Mouse (Mus musculus): ENCODE measurements around the gene Gm21972.
A peak's percentile ranks its signal among the peaks of the same experiment; 100 is the strongest.

The Gm21972 gene

DNA sequence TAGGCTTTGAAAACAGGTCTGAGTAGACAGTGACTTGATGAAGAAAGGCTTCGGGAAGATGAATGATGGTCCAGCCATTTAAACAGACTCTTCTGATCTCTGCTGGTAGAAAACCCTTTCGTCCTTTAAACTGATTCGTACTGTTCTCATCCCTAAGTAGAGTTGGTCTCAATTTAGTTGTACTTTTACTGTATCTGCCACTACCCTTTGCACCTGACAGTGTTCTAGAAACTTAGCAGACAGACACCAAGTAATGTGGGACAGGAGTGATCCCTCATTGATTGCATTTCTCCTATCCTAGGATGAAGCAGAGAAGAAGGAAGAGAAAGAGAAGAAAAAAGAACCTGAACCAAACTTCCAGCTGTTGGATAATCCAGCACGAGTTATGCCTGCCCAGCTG, at the start of gene Gm21972:
TSS of gene Gm21972 (plus strand) at position 301 of the 400 bp plus-strand sequence.
- DNase-seq (ENCODE audit: low read depth): no peak

DNA sequence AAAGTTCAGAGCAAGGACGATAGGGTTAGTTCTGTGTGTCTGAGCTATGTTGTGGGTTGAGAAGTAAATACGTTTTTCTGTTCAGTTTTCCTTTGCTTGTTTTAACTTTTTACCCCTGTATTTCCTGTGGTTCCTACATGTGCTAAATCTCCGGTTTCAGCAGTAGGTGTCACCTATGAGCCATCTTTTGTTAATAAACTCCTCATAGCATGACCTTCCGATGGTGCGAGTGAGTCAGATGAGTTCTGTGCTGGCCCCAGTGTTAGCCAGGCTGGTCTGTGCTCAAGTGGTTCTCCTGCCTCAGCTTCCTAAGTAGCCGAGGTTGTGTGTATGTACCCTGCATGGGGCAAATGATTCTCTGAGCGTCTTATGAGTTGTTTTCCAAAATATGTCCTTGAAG, 39.0 kb upstream of the Gm21972 start:
- DNase-seq (ENCODE audit: low read depth): peak; percentile 50

DNA sequence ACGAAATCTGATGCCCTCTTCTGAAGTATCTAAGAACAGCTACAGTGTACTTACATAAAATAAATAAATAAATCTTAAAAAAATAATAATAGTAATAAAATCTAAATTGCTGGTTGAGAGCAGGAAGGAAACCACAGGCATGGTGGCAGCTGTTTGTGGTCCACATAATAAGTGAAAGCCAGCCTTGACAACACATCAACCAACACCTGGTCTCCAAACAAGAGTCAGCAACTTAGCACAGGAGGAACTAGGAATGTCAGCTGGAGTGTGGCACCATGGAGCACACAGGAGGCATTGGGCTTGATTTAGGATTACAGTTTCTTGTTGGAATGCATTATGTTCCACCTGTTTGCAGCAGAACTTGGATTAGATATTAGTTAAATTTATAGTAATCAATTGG, 28.4 kb upstream of the Gm21972 start:
- no peak for DNase-seq (ENCODE audit: low read depth)

DNA sequence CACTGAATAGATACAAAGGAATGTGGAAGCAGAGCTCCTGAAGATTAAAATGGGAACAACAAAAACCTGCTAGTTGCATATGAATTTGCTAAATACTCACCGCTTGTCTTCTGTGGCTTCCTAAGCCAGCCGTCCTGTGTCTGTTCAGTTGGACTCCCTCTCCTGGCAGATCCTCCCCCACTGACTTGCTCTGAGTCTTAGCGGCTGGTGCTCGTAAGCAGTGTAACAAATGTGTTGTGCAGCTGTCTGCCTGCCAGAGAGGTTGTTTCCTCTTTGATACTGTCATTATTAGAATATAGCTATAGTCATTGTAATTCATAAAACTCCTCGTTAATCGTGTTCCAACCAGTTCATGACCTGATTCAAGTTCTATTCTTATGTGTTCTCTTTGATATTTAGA, 21.7 kb upstream of the Gm21972 start, which contains the start of gene Htr2b:
TSS of gene Htr2b (minus strand) at position 192 of the 400 bp plus-strand sequence.
- no peak for DNase-seq (ENCODE audit: low read depth)

DNA sequence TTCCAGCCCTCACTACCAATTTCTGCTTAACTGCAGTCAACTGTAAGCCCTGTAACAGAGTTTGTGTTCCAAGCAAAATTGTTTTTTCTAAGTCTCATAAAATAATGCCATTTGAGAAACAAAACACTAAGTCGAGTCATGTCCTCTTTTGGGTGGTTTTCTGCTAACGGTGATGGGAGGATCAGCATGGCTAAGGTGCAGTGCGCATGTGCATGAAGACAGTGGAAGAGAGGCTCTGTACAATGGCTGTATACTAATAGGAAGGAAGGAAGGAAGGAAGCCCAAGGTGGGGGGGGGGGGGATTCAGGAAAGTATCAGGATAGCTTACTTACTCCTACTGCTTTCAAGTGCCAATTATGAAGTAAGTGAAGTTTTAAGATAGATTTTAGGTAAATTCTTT, 19.3 kb upstream of the Gm21972 start:
- no peak for DNase-seq (ENCODE audit: low read depth)

DNA sequence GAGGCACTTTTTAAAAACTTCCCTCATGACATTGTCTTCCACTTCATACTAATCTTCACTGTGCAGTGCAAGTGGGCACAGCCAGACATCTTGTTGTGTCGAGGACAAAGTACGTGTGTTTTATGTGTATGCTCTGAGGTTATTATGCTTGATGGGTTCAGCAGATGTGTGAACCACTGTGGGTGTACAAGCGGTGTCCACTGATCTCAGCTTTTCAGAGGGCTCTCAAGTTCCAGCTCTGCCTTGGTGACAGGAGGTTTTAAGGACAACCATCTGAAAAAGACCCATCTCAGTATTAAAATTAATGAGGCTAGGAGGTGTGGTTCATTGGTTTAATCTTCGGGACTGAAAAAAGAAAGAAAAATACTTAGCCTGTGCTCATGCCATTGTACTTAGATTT, 13.9 kb upstream of the Gm21972 start:
- DNase-seq (ENCODE audit: low read depth): no peak

DNA sequence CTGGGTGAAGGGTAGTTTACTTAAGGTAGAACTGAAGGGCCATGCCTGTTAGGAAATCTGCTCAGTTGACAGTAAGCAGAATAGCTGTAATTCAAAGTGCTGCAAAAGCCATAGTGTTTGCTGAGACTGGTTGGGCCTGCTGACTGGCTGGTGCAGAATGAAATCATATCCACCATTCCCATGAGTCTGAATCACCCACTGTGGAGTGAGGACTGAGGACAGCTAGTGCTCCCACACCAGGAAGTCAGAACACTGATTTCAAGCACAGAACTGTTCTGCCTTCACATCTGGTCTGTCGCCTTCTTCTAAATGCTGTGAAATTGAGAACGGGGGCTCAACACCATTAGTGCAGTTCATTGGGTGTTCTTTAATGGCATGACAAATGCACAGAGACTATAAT, 7.4 kb upstream of the Gm21972 start:
- DNase-seq (ENCODE audit: low read depth): peak; percentile 28

DNA sequence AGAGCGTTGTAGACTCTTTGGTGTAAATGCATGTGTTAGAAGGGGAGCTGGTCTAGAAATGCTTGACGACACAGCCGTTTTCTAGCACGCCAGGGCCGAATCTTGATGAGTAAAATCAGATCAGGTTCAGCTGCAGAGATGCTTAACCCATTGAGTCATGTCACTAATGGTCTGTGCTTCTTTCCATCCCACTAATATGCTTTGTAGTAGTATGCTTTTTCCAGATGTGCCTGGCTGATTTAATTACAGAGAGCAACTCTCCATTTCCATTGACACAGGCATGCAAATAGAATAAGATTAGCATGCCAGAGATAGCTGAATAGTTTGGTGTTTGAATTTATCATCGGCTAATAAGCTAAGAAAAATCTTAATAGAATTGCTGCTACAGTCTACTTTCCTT, 1.9 kb downstream of the Gm21972 start:
- DNase-seq (ENCODE audit: low read depth): no peak

DNA sequence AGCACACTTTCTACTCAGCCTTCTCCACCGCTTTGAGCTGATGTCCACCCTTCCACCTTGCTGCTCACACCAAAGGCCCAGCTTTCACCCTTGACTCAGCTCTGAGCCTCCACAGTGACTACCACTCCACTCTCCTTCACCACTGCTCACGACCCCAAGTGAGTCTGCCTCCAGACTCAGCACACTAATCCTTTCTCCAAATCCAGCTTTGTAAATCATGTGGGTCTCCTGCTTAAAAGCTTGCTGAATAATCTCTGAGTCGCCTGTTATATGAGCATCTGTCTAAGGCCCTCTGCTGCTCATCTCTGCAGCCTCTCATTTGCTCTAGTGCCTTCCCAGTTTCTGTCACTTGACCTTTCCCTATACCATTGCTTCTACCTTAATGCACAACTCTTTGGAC, 7.6 kb downstream of the Gm21972 start:
- DNase-seq (ENCODE audit: low read depth): no peak

DNA sequence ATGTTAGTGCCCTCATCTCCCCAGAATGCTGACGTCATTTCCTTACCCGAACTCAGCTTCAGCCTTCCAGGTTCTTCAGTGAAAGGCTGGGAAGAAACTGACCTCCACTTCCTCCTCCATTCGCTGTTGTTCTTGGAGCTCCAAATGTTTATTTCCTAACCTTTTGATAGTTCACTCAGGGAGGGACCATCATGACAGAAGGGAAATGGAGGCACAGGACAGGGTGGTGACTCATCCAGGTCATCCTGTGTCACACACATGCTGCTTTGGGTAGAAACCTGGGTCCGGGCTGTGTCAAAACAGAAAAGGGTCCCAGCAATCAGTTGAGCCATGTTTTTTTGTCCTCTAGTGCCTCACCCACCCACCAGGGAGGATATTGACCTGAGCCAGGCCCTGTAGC, 9.7 kb downstream of the Gm21972 start:
- no peak for DNase-seq (ENCODE audit: low read depth)

DNA sequence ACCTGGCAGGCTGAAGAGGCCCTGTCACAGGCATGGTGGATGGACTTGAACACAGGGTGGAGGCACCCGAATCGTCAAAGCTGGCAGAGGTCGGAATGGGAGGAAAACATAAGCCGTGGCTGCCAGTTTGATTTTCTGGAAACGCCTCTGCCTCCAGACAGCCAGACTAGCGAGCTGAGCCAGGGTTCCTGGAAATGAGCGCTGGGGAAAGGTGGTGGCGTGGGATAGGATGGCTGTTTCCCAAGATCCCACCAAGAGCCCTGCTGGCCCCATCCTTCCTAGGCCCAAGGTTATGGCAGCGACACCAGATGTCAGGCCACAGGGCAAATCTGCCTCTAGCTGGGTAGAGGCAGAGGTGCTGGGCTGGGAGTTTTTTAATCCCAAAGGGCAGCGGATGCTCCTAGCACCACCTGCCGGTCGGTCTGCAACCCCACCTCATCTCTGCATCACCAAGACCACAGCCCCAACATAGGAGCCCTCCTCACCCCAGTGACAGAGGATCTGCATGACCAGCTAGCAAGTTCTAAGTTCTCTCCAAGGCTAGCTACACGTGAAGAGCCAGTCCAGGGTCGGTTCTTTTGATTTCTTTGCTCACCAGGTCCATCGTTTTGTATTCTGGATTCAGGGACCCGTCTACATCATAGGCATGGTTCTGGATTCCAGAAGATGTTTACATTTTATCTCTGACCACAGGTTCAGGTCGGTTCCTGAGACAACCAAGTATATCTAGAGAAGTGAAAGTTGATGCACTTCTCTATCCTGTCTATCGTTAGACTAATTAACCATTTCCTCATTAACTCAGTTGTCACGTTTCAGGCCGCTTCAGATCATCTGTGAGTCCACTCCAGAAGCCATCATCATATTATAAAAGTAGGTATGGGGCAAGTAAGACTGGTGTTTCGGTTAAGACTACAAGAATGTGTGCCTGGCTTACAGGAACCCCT, 10.8 kb downstream of the Gm21972 start:
- DNase-seq (ENCODE audit: low read depth): no peak

DNA sequence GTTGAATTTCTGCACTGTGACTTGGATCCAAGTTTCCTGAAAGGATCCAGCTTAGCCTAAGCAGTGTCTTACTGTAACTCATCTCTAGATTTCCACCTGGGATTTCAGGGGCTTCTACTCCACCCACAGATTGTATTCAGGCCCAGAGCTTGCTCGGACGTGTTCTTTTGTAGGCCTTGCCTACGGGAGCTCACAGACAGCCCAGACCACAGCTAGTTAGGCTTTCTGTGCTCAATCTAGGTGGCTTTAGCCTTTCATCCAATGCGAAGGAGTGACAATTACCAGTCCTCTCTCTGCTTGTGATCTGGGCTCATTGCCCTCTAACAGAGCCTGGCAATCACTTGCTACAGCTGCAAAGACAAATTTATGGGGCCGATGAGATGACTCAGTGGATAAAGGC, 12.9 kb downstream of the Gm21972 start:
- peak; percentile 22 for DNase-seq (ENCODE audit: low read depth)

DNA sequence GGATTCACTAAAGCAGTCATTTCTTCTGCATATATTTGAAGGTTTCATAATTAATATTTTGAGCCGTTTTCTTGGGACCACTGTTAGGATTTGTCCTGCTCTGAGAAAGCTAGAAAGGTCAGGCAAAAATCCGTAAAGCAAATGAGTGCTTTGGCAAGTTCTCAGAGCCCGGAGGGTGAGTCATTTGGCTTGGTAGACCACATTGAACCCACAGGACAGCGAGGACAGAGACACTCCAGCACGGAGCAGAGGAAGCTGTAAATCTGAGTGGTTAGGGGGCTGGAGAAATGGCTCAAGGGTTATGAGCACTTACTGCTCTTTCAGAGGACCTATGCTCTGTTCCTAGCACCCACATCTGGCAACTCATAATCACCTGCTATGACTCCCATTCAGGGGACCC, 14.1 kb downstream of the Gm21972 start:
- DNase-seq (ENCODE audit: low read depth): peak; percentile 84

DNA sequence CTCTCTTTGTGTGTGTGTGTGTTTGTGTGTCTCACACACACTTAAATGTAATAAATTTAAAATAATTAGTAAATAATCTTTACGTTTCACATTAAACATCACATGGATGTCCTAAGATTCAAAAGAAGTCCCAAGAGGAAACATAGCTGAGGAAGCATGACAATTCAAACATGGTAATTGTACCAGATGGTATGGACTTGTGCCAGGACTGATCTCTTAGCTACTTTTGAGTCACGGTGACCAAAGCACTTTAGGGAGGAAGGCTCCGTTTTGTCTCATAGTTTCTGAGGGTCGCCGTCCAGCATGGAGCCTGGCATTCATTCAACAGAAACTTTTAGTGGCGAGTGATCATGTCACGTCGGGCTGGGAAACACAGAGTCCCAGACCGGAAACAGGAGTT, 14.7 kb downstream of the Gm21972 start:
- peak; percentile 56 for DNase-seq (ENCODE audit: low read depth)

DNA sequence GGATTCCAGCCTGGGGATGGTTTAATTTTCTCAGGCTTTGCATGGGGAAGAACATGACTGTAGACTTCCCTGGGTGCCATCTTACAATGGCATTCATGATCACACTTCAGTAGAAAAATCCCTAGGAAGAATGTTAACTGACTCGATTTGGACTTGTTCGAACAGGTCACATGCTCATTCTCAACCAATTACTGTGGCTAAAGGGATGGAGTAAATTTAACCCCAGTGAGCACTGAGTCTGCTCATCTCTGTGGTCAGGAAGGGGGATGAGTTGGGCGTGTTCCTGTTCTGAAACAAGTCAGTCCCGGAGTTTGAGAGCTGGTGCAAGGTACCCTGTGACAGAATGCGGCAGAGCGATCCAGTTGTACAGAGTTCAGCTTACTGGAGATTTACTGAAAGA, 17.5 kb downstream of the Gm21972 start:
- no peak for DNase-seq (ENCODE audit: low read depth)

DNA sequence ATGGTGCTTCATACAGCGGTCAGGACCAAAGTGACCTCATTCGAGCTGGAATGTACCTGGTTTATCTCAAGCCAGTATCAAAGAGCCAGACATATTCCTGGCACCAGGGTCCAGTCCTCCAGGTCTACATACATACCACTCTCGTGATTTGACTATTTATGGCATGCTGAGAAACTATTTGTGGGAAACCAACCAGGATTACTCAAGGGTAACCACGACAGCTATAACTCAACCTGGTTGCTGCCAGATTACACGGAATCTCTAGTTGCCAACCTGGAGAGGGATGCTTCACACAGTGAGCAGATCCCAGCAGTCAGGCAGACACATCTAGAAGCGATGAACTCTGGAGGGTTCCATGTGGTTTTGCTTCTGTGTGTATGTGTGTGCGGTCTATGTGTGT, 17.9 kb downstream of the Gm21972 start:
- peak; percentile 53 for DNase-seq (ENCODE audit: low read depth)

DNA sequence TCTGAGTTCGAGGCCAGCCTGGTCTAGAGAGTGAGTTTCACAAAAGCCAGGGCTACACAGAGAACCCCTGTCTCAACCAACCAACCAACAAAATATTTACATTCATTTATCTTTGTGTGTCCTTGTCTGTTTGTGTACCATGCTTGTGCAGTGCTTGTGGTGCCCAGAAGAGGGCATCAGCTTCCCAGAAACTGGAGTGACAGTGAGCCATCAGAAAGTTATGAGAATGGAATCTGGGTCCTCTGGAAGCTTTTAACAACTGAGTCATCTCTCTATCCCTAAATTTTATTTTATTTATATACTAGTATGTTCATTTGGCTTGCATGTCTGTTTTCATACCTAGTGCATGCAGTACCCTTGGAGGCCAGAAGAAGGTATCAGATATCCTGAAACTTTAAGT, 19.2 kb downstream of the Gm21972 start:
- peak; percentile 29 for DNase-seq (ENCODE audit: low read depth)

DNA sequence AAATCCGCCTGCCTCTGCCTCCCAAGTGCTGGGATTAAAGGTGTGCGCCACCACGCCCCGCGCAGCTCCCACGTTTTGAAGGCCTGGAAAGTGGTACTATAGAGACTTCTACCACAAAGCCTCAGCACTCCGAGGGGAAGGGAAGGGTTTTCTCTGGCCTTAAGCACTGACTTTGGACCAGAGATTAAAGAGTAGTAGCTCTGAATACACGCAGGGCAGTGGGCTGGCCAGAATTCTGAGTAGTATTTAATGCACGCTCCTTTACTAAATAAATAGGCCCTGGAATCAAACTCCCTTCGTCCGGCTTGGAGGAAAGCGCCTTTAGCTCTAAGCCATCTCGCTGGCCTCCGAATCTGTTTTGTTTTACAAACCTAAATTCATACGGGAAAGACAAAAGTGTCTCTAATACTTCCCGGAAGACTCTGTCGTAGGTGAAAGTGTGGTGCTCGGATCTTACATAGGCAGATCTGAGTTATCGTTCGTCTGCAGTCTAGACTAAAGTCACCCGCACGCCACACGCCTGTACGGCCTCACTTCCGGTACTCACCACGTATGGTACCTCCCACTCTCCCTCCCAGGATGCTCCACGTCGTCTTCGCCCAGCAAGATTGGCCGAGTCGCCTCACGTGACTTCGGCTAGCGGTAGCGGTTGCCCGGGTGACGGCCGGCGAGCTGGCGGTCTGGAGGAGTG, 20.8 kb downstream of the Gm21972 start, which contains the start of gene Armc9:
TSS of gene Armc9 (plus strand) at position 648 of the 691 bp plus-strand sequence.
- DNase-seq (ENCODE audit: low read depth): peak; percentile 97

DNA sequence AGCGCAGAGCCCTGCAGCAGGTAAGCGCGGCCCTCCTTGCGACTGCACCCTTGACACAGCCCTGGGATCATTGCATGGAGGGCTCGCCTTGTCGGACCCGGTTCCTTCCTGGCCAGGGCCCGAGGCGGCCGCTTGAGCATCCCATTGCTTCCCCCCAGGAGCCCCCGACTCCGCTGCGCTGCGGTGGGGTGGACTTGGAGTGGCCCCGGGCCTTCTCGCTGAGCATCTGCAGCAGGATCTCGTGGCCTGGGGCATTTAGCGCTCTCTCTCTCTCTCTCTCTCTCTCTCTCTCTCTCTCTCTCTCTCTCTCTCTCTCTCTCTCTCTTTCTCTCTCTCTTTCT, 21.4 kb downstream of the Gm21972 start:
- no peak for DNase-seq (ENCODE audit: low read depth)

DNA sequence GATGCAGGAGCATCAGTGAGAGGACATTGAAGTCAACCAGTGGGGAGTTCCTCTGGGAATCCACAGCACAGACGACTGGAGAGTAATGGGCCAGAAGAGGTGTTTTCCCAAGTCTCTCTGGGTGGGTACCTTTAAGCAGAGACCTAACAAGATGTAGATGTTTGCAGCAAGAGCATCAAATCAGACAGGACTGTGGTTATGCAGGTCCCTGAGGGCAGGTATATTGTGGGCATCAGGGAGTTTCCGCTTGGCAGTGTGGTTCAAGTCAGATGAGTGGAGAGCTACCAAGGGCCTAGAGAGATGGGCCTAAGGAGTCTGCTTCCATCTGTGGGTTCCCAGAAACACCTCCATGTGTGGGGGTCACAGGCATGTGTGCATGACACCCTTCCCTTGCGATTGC, 22.6 kb downstream of the Gm21972 start:
- DNase-seq (ENCODE audit: low read depth): no peak

DNA sequence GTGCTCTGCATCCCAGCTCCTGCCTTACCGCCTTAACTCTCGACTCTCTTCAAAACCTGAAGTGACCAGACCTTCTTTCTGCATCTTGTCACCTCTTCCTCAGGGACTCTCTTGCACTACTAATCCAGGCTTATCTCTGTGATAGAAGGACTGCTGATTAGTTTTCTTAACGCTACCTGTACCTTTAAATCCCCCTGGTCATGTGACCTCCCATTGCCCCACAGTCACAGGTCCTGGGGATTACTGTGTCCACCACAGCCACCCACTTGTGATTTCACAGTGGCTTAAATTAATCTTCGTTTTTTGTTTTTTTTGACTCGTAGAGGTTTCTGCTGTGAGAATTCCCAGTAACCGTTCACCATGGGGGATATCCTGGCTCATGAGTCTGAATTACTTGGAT, 23.2 kb downstream of the Gm21972 start:
- no peak for DNase-seq (ENCODE audit: low read depth)

DNA sequence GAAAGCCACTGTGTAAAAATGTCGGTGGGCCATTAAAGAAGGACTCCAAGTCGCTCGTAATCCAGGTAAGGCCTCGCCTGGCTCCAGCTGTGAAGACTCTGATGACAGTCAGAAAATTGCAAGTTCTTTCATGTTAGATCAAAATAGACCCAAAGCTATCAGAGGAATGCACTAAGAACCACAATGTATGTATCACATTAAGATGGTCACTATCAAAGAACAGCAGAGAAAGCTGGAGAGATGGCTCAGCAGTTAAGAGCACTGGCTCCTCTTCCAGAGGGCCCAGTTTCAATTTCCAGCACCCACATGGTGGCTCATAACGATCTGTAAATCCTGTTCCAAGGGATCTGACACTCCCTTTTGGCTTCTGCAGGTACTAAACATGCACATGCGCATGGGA, 26.6 kb downstream of the Gm21972 start:
- DNase-seq (ENCODE audit: low read depth): no peak

DNA sequence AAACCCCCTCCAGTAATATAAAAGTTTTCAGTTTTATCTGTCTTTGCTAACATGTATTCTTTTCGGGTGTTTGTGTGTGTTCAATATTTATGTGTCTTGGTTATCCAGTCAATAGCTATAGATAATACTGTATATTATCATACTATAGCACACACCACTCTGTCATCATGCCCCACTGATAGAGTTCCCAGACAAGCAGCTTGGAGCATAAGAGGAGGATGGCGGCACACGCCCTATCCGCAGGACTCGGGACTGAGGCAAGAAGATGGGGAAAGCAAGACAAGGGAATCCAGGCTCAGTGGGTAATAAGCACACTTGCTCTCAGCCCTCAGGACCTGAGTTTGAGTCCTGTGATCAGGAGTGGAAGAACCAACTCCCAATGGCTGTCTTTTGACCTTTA, 27.0 kb downstream of the Gm21972 start:
- DNase-seq (ENCODE audit: low read depth): no peak
